Mouse (Mus musculus): ENCODE measurements around the gene Gm20441.
A peak's percentile ranks its signal among the peaks of the same experiment; 100 is the strongest.

Gm20441 gene

GRCm38 (mm10) chr10:75780769-75781578 lies at the start of gene Gm20441, which contains the start of gene Gstt3:
TSS of gene Gm20441 (minus strand) at chr10:75780954.
TSS of gene Gstt3 (minus strand) at chr10:75781414.
- peak; percentile 63 for DNase-seq (ENCODE audit: low read depth)

DNA sequence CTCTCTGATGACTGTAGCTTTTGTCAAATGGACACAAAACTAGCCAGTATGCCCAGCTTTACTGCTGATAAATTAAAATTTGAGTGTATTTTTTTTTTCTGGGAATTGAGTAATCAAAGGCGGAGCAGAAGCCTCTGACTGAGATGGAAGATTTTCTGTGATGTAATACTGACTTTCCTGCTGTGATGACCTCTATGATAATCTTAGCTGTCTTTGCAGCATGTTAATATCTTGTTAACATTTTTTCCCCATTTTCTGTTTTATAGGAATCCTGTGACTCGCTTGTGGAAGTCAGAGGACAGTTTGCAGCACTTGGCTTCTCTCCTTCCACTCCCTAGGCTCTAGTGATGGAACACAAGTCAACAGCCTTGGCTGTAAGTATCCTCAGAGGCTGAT lies 49.5 kb upstream of the Gm20441 start:
- DNase-seq (ENCODE audit: low read depth) = no peak

GRCm38 (mm10) chr10:75829529-75830274 lies 48.9 kb upstream of the Gm20441 start:
- no peak for DNase-seq (ENCODE audit: low read depth)

- no peak for DNase-seq (ENCODE audit: low read depth)
Observed at GRCm38 (mm10) chr10:75828500-75828931, 47.8 kb upstream of the Gm20441 start.

GRCm38 (mm10) chr10:75827668-75828360 lies 47.1 kb upstream of the Gm20441 start:
- DNase-seq (ENCODE audit: low read depth) = no peak

- DNase-seq (ENCODE audit: low read depth) = peak; percentile 58
Observed at GRCm38 (mm10) chr10:75824530-75824929, 43.8 kb upstream of the Gm20441 start.

- no peak for DNase-seq (ENCODE audit: low read depth)
Observed at GRCm38 (mm10) chr10:75823782-75824181, 43.0 kb upstream of the Gm20441 start.

GRCm38 (mm10) chr10:75822443-75822842 lies 41.7 kb upstream of the Gm20441 start, which contains the start of gene Gstt4:
TSS of gene Gstt4 (minus strand) at chr10:75822543.
- no peak for DNase-seq (ENCODE audit: low read depth)

DNA sequence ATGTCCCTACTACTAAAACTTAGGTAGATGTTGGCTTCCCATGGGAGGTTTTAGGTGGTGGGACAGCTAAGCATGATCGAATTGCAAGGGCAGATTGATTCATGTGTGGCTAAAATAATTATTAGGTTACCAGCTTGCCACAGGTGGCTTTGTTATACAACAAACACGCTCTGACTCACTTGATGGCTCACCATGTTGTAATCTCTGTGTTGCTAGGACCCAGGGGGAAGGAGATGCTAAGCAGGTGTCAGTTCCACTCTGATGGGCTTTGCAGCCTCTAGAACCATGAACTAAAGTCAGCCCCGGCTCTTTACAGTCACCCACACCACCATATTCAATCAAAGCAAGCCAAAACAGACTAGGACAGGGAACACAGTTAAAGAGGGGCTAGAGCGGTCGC lies 39.1 kb upstream of the Gm20441 start:
- no peak for DNase-seq (ENCODE audit: low read depth)

- DNase-seq (ENCODE audit: low read depth) = no peak
Observed at GRCm38 (mm10) chr10:75818641-75819040, 37.9 kb upstream of the Gm20441 start.

- DNase-seq (ENCODE audit: low read depth) = no peak
Observed at GRCm38 (mm10) chr10:75804217-75804616, 23.5 kb upstream of the Gm20441 start.

DNA sequence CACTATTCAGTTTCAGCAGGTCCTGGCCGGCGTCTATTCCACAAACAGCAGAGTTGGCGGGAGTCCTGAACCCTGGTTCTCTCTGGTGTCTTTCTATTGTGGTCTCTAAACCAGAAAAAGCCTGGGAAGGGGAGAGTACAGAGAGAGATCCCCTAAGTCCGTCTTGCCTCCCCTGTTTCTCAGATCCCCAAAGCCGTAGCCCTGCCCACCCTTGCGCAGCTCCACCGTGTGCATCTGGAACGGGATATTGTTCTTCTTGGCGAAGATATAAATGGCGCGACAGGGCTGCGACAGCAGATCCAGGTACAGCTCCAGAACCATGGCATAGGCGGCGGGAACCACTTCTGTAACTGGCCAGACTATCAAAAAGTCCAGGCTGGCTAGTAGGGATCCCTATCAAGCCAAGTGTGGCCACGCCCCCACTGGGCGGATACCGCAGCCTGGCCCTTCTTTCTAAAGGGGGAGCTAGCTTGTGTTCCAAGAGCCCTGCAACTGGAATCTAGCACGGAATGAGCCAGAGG lies 17.5 kb upstream of the Gm20441 start, which contains the start of gene Gstt1:
Gene Gstt1, minus strand, starts transcription at position 409 of the 521 bp plus-strand sequence.
- DNase-seq (ENCODE audit: low read depth) = peak; percentile 43

GRCm38 (mm10) chr10:75797619-75798175 lies 16.9 kb upstream of the Gm20441 start:
- DNase-seq (ENCODE audit: low read depth) = peak; percentile 58

GRCm38 (mm10) chr10:75796731-75797516 lies 16.2 kb upstream of the Gm20441 start:
- no peak for DNase-seq (ENCODE audit: low read depth)

DNA sequence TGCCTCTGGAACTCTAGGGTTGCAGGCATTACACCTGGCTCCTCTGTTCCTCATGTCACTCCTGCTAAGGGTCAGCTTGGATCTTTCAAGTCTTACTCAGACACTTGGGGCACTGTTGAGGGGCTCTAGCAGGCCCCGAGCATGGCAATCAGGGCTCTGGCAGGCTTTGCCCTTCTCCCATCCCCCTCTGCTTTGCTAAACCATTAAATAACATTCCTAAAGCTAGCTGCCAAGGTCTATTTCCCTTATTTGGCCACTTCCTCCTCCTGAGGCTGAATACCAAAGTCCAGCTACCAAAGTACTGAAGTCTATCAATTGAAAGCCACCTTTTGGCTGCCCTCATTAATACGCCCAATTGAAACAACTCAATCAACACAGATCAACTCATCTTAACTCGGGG lies 14.1 kb upstream of the Gm20441 start:
- no peak for DNase-seq (ENCODE audit: low read depth)

GRCm38 (mm10) chr10:75790773-75791172 lies 10.0 kb upstream of the Gm20441 start:
- peak; percentile 47 for DNase-seq (ENCODE audit: low read depth)

DNA sequence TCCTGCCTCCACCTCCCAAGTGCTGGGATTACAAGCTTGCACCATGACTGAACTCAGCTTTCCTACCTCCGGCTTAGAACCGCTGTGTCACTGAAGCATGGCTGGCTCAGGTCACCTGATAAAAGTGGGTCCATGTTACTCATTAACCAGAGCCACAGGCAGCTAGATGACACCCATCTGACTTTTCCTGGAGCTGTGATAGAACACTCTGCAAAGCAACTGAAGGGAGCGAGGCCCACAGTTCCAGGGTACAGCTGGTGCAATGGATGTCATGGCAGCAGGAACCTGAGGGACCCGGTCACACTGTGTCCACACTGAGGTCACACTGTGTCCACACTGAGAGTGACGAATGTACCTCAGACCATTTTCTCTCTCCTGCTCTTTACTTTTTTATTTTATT lies 9.1 kb upstream of the Gm20441 start:
- no peak for DNase-seq (ENCODE audit: low read depth)

DNA sequence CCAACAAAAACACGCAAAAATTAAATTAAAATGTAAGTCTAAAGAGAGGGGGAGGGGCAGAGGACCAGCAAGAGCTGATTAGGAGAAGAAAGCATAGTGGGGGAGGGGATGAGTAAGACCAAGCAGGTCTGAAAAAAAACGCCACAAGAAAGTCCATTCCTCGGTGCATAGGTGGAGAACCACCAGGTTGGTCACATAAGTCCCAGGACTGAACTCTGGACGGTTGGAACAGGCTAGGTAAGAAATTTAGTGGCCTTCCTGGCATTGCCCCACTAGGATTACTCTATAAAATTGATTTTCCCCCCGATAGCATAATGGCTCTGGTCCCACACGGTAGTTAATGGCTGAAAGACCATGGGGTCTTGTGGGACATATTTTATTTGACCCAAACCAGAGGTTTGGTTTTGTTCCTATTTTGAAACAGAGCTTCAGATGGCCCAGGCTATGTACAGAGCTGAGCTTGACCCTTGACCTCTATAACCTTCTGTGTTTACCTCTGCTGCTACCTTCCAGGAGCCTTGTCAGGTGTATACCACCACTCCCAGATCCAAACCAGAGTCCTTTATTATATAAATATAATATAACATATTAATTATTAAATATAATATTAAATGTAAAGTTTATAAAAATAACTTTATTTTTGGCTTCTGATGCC lies 8.5 kb upstream of the Gm20441 start:
- DNase-seq (ENCODE audit: low read depth) = no peak

DNA sequence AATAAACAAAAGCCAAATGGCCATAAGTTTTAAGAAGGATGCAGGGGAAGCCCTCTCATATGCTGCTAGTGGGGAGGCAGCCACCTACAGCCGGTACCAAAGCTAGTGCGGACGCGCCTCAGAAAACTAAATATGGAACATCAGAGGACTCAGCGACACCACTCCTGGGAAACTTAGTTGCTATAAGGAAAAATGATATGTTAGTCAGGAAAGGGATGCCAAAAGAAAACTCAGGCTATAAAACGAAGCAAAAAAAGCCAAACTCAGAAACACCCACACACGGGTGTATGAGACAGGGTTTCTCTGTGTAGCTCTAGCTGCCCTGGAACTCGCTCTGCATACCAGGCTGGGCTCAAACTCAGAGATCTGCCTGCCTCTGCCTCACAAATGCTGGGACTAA lies 7.5 kb upstream of the Gm20441 start:
- DNase-seq (ENCODE audit: low read depth) = no peak

- no peak for DNase-seq (ENCODE audit: low read depth)
Observed at GRCm38 (mm10) chr10:75785442-75785841, 4.7 kb upstream of the Gm20441 start.
